ENCODE assay signal across 19 mouse cellular contexts in the genomic region with DNA sequence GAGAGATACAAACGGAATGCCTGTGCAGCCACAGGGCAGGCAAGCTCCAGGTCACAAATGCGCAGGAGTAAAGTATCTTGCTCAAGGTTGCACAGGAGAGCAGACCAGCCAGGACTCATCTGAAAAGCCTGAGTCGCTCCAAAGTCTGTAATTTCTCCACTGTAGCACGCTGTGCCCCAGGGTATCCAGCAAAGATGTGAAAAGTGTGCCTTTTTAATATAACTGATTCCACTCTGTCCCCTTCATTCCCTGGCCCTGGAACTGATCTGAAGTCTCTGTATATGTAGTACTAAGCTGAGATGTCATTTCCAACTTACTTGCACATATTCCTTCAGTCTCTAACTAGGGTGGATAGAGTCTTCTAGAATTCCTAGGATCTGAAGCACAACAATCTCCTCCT.
"Had no signal": no experiment of that assay in that cellular context is flagged by ENCODE, and none has a peak within 500 bp of the region (broad histone marks: within the 10 kb centered on the region; RNA-seq: fewer than 3 reads in every experiment).

No protein-coding gene starts in this region.

- DNase-seq: kidney, adult 18-20 months; kidney, adult 9 months; kidney, postnatal 14 days; kidney, postnatal 4 days; liver; lung, adult 2 months; retina, postnatal 1 day; right cerebral cortex, postnatal 25 days; spleen, adult 18-20 months; thymus, adult 18-20 months; thymus, postnatal 4 days had no signal

- H3K4me2 ChIP-seq: limb, embryonic 13.5 days; liver, embryonic 12.5 days; liver, embryonic 15.5 days; midbrain, embryonic 12.5 days; midbrain, embryonic 15.5 days; neural tube, embryonic 13.5 days had no signal

- ATAC-seq: liver, embryonic 12.5 days; midbrain, embryonic 15.5 days had no signal

- H3K4me3 ChIP-seq: limb, embryonic 10.5 days; limb, embryonic 13.5 days; liver, embryonic 12.5 days; liver, embryonic 15.5 days; midbrain, embryonic 12.5 days; midbrain, embryonic 15.5 days; neural tube, embryonic 13.5 days had no signal

- H3K36me3 ChIP-seq: limb, embryonic 10.5 days; limb, embryonic 13.5 days; liver, embryonic 12.5 days; liver, embryonic 15.5 days; midbrain, embryonic 12.5 days; midbrain, embryonic 15.5 days; neural tube, embryonic 13.5 days had no signal

- H3K9ac ChIP-seq: limb, embryonic 13.5 days; liver, embryonic 12.5 days; liver, embryonic 15.5 days; midbrain, embryonic 12.5 days; midbrain, embryonic 15.5 days; neural tube, embryonic 13.5 days had no signal

- H3K9me3 ChIP-seq: limb, embryonic 10.5 days; limb, embryonic 13.5 days; liver, embryonic 12.5 days; liver, embryonic 15.5 days; midbrain, embryonic 12.5 days; midbrain, embryonic 15.5 days; neural tube, embryonic 13.5 days had no signal

- H3K27ac ChIP-seq: limb, embryonic 10.5 days; limb, embryonic 13.5 days; liver, embryonic 12.5 days; liver, embryonic 15.5 days; macrophage; midbrain, embryonic 12.5 days; midbrain, embryonic 15.5 days; neural tube, embryonic 13.5 days had no signal

- H3K4me1 ChIP-seq: limb, embryonic 10.5 days; limb, embryonic 13.5 days; liver, embryonic 12.5 days; liver, embryonic 15.5 days; midbrain, embryonic 12.5 days; midbrain, embryonic 15.5 days; neural tube, embryonic 13.5 days had no signal
